Mouse (Mus musculus) heart, embryonic 14.5 days (tissue): ENCODE data around the gene Ticam1. TPM values are rescaled to one million over a fixed set of nuclear protein-coding genes. Genes with fewer than 3 reads are reported as not detected.

Source experiments
- ATAC-seq: fragments of 200-750 bp; cut with Nextera tagmentation; 2 replicates; pipeline ENCODE4 v1.8.0; 2017; ENCODE audit warnings: low read depth, moderate TSS enrichment; ENCODE audit not compliant: insufficient number of reproducible peaks, insufficient read depth, low FRiP score
- H3K27ac ChIP-seq, 2 experiments: fragments of 200-500 bp in 1 of 2; fragments of 300-500 bp in 1 of 2; sonication (generic) in 1 of 2; replicated peaks in 1 of 2; 2 replicates each; pipeline ENCODE4 v1.5.1; 2012 to 2014; ENCODE audit warnings: low read depth in 2 of 2, low read length in 2 of 2, control low read depth in 1 of 2, mild to moderate bottlenecking in 1 of 2, mixed read lengths in 1 of 2; ENCODE audit not compliant: control insufficient read depth in 1 of 2, insufficient read depth in 1 of 2
- H3K27me3 ChIP-seq: fragments of 300-500 bp; sonication (generic); 2 replicates; pipeline ENCODE4 v1.6.1; 2014; ENCODE audit warnings: mild to moderate bottlenecking, low read length, control low read depth; ENCODE audit not compliant: control insufficient read depth, insufficient read depth
- H3K36me3 ChIP-seq: fragments of 300-500 bp; sonication (generic); 2 replicates; pipeline ENCODE4 v1.6.1; 2014; ENCODE audit warnings: mild to moderate bottlenecking, control low read depth, low read length, mixed read lengths; ENCODE audit not compliant: control insufficient read depth, insufficient read depth
- H3K4me1 ChIP-seq, 2 experiments: fragments of 200-500 bp in 1 of 2; fragments of 300-500 bp in 1 of 2; sonication (generic) in 1 of 2; 2 replicates each; pipeline ENCODE4 v1.6.1; 2012 to 2014; ENCODE audit warnings: low read length in 2 of 2, control low read depth in 1 of 2, mixed read lengths in 1 of 2; ENCODE audit not compliant: control insufficient read depth in 2 of 2, insufficient read depth in 2 of 2
- H3K4me2 ChIP-seq: fragments of 300-500 bp; sonication (generic); 2 replicates; pipeline ENCODE4 v1.6.1; 2014; ENCODE audit warnings: mild to moderate bottlenecking, low read length
- H3K4me3 ChIP-seq, 2 experiments: fragments of 200-500 bp in 1 of 2; fragments of 300-500 bp in 1 of 2; sonication (generic) in 1 of 2; 2 replicates each; pipeline ENCODE4 v1.5.1; 2012 to 2014; ENCODE audit warnings: low read length in 2 of 2, mild to moderate bottlenecking in 2 of 2, control low read depth in 1 of 2, low read depth in 1 of 2, moderate library complexity in 1 of 2; ENCODE audit not compliant: control insufficient read depth in 1 of 2, insufficient read depth in 1 of 2
- H3K9ac ChIP-seq: fragments of 300-500 bp; sonication (generic); 2 replicates; pipeline ENCODE4 v1.6.1; 2014; ENCODE audit warnings: mild to moderate bottlenecking, low read length
- H3K9me3 ChIP-seq: fragments of 300-500 bp; sonication (generic); 2 replicates; pipeline ENCODE4 v1.6.1; 2016; ENCODE audit warnings: low read length, control low read depth; ENCODE audit not compliant: control insufficient read depth
- WGBS: fragments of 180-500 bp; shearing (Covaris S2); extraction: QIAGEN DNeasy Blood & Tissue Kit; methylation state at CpG from one replicate; pipeline ENCODE4 v1.1.7; 2014; 5-methylcytosine and 5-hydroxymethylcytosine counted together
- polyA plus RNA-seq: library from polyadenylated mRNA; unstranded; fragments of >200 nt; fragmentation: Nextera tagmentation; extraction: Ambion mirVana; gene quantifications from 2 replicates; pipeline ENCODE4 v1.2.1, GENCODE M21; 2014

Gene Ticam1
- polyA plus RNA-seq, 1 experiment from 2014 or later = 9.2 TPM

GRCm38 (mm10) chr17:56271609-56272253, 4.9 kb downstream of the Ticam1 start:
- no peak for ATAC-seq
- Histone ChIP-seq H3K27me3 (no peaks in the 10 kb centered on the region), H3K9ac (no peak overlapping the region), H3K27ac (no peak overlapping the region), H3K9me3 (no peaks in the 10 kb centered on the region), H3K4me1 (peaks cover 4 to 18% of the 10 kb centered on the region in 2 experiments), H3K36me3 (peaks cover 47% of the 10 kb centered on the region), H3K4me2 (no peak overlapping the region), H3K4me3 (no peak overlapping the region)
- 83% methylated on average over 12 of the region's 12 CpGs for WGBS

- Histone ChIP-seq H3K4me2 (peak overlapping the region; percentile 67), H3K27me3 (no peaks in the 10 kb centered on the region), H3K9ac (peak overlapping the region; percentile 65), H3K4me3 (peak overlapping the region in 1 of 2 experiments; percentile 37; a peak in 2 of 4 replicates), H3K9me3 (no peaks in the 10 kb centered on the region), H3K27ac (peak overlapping the region; percentile 84 to 85), H3K36me3 (peaks cover 52% of the 10 kb centered on the region), H3K4me1 (peaks cover 4 to 22% of the 10 kb centered on the region in 2 experiments)
- 79% methylated on average over 3 of the region's 3 CpGs for WGBS
- no peak for ATAC-seq
Measured at GRCm38 (mm10) chr17:56269741-56270140, 6.8 kb downstream of the Ticam1 start.

GRCm38 (mm10) chr17:56269153-56269630, 7.4 kb downstream of the Ticam1 start:
- 17% methylated on average over 12 of the region's 12 CpGs for WGBS
- peak overlapping the region; percentile 84 to 86 for H3K27ac ChIP-seq
- H3K4me2 ChIP-seq = peak overlapping the region; percentile 67

GRCm38 (mm10) chr17:56266271-56266670, 10.3 kb downstream of the Ticam1 start:
- Histone ChIP-seq H3K27ac (no peak overlapping the region), H3K4me3 (no peak overlapping the region), H3K9me3 (no peaks in the 10 kb centered on the region), H3K4me2 (no peak overlapping the region), H3K9ac (no peak overlapping the region), H3K27me3 (no peaks in the 10 kb centered on the region), H3K4me1 (peaks cover 21 to 27% of the 10 kb centered on the region in 2 experiments), H3K36me3 (peaks cover 38% of the 10 kb centered on the region)
- WGBS = 25% methylated on average over 3 of the region's 3 CpGs
- ATAC-seq = no peak

More at GRCm38 (mm10) chr17:56269153-56269630, 7.4 kb downstream of the Ticam1 start:
- Histone ChIP-seq H3K27me3 (no peaks in the 10 kb centered on the region), H3K4me3 (peak overlapping the region; percentile 37 to 38), H3K9ac (peak overlapping the region; percentile 74), H3K36me3 (peaks cover 51% of the 10 kb centered on the region), H3K4me1 (peaks cover 2 to 18% of the 10 kb centered on the region in 2 experiments), H3K9me3 (no peaks in the 10 kb centered on the region)
- peak; percentile 78 for ATAC-seq

- no peak for ATAC-seq
- H3K9me3 ChIP-seq = no peaks in the 10 kb centered on the region
- peaks cover 38% of the 10 kb centered on the region for H3K36me3 ChIP-seq
Measured at GRCm38 (mm10) chr17:56265869-56266268, 10.7 kb downstream of the Ticam1 start.

GRCm38 (mm10) chr17:56265011-56265410, 11.6 kb downstream of the Ticam1 start:
- no peak for ATAC-seq
- H3K4me2 ChIP-seq = no peak overlapping the region
- H3K27me3 ChIP-seq = no peaks in the 10 kb centered on the region
- no peak overlapping the region for H3K9ac ChIP-seq
- H3K27ac ChIP-seq = no peak overlapping the region
- WGBS = 88% methylated on average over 4 of the region's 4 CpGs
- H3K4me1 ChIP-seq = peaks cover 28 to 39% of the 10 kb centered on the region in 2 experiments
- no peaks in the 10 kb centered on the region for H3K9me3 ChIP-seq
- peaks cover 38% of the 10 kb centered on the region for H3K36me3 ChIP-seq
- H3K4me3 ChIP-seq = no peak overlapping the region

More at GRCm38 (mm10) chr17:56265869-56266268, 10.7 kb downstream of the Ticam1 start:
- 90% methylated on average over 3 of the region's 3 CpGs for WGBS
- H3K9ac ChIP-seq = no peak overlapping the region
- H3K4me2 ChIP-seq = no peak overlapping the region
- H3K4me3 ChIP-seq = no peak overlapping the region
- H3K27ac ChIP-seq = no peak overlapping the region
- peaks cover 25 to 31% of the 10 kb centered on the region in 2 experiments for H3K4me1 ChIP-seq
- no peaks in the 10 kb centered on the region for H3K27me3 ChIP-seq

GRCm38 (mm10) chr17:56264020-56264419, 12.6 kb downstream of the Ticam1 start:
- H3K27ac ChIP-seq = no peak overlapping the region
- H3K4me2 ChIP-seq = no peak overlapping the region
- no peak for ATAC-seq
- H3K4me3 ChIP-seq = no peak overlapping the region
- H3K4me1 ChIP-seq = peaks cover 33 to 44% of the 10 kb centered on the region in 2 experiments
- peaks cover 44% of the 10 kb centered on the region for H3K36me3 ChIP-seq
- no peaks in the 10 kb centered on the region for H3K9me3 ChIP-seq
- no peak overlapping the region for H3K9ac ChIP-seq
- no peaks in the 10 kb centered on the region for H3K27me3 ChIP-seq
- 25% methylated on average over 8 of the region's 8 CpGs for WGBS
